Mouse (Mus musculus) kidney, adult 2 months (tissue): ENCODE data around the gene Oxt.

Source experiments
- CTCF ChIP-seq: fragments of 200-500 bp; conservative IDR thresholded peaks from 2 replicates; pipeline ENCODE4 v1.5.1; 2011; ENCODE audit warnings: low read depth, mild to moderate bottlenecking, control low read depth, low read length, moderate library complexity, mixed read lengths; ENCODE audit not compliant: insufficient read depth, insufficient read length
- POLR2A ChIP-seq: fragments of 200-500 bp; IDR thresholded peaks from one replicate; pipeline ENCODE4 v1.6.1; 2011; ENCODE audit warnings: low read depth, low read length, control low read depth

DNA sequence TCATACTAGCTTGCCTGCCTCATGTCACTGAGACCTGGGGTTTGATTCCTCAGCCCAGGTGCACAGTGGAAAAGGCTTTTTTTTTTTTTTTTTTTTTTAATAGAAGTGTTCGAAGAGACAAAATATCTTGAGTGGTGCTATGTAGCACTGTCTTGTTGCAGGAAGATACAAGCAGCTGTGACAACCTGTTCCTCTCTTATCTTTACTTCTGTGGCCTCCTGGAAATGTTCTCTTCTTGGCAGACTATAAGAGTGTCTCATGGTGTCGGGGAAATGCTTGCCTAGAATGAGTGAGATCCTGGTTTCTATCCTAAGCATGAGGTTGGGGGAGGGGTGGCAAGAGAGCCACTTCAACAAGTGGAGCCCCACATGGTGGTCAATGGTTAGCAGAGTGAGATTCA is 12.4 kb downstream of the Oxt start:
- TF ChIP-seq POLR2A (no peak), CTCF (no peak)
